Mouse (Mus musculus): Measurements from ENCODE around the gene Rasgrf1.

- TF ChIP-seq CTCF (conservative IDR thresholded peaks at IDR 0.05; ENCODE audit: low read length) (no peak), POU5F1 (IDR thresholded peaks at IDR 0.05; ENCODE audit: borderline replicate concordance, low read length) (no peak)
Observed at GRCm38 (mm10) chr9:89916471-89916870, 6.8 kb downstream of the Rasgrf1 start.

Measured in E14TG2a.4 (cell line).